In the genomic region with DNA sequence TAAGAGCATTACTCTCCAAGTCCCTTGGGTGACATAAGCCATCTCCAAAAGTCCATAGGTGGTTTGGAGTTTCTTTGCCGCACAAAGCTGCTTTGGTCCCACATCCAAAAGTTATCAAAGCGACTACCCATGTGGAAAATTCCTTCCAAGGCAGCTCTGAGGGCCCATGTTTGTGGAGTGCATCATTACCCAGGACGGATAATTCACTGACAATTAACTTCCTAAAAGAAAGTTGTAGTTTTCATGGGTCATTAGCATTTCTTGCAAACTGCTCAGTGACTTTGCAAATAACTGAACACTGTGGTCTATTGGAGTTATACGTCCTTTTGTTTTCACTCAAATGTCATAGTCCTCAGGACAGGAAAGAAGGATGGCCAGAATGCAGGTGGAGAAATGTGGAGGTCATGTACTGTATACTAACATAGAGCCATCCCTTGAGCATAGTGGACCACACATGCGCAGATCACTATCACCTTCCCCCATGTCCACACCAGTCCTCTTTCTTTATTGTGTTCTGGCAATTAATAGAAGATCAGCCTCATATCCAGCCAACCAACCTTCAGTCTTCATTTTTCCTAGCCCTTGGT, we compare ENCODE assay signal across 25 mouse cellular contexts.
"Had no signal": no experiment of that assay in that cellular context is flagged by ENCODE, and none has a peak within 500 bp of the region (broad histone marks: within the 10 kb centered on the region; RNA-seq: fewer than 3 reads in every experiment).

No protein-coding gene starts in this region.

- H3K27ac ChIP-seq: gastrocnemius, adult 2 months; heart, embryonic 10.5 days; hindbrain, embryonic 10.5 days; hindbrain, embryonic 12.5 days; hindbrain, embryonic 14.5 days; intestine, embryonic 15.5 days; layer of hippocampus, adult 2 months; left cerebral cortex, adult 2 months; limb, embryonic 10.5 days; limb, embryonic 12.5 days; liver, embryonic 13.5 days had no signal

- DNase-seq: gastrocnemius, adult 2 months; gastrocnemius, postnatal 10 days; gastrocnemius, postnatal 25 days; heart, adult 18-20 months; heart, postnatal 10 days; heart, postnatal 4 days; kidney, adult 18-20 months; kidney, adult 8-10 months; kidney, postnatal 4 days; liver; liver, embryonic 13.5 days had no signal

- H3K27me3 ChIP-seq: heart, embryonic 12.5 days; hindbrain, embryonic 12.5 days; intestine, embryonic 15.5 days; limb, embryonic 12.5 days; liver, embryonic 13.5 days had no signal

- H3K36me3 ChIP-seq: heart, embryonic 10.5 days; heart, embryonic 12.5 days; hindbrain, embryonic 10.5 days; hindbrain, embryonic 12.5 days; intestine, embryonic 15.5 days; limb, embryonic 10.5 days; limb, embryonic 12.5 days; liver, embryonic 13.5 days had no signal

- H3K4me1 ChIP-seq: heart, embryonic 10.5 days; heart, embryonic 12.5 days; hindbrain, embryonic 10.5 days; hindbrain, embryonic 12.5 days; intestine, embryonic 15.5 days; limb, embryonic 10.5 days; limb, embryonic 12.5 days; liver, embryonic 13.5 days had no signal

- H3K9ac ChIP-seq: heart, embryonic 12.5 days; hindbrain, embryonic 12.5 days; hindbrain, embryonic 14.5 days; intestine, embryonic 15.5 days; limb, embryonic 12.5 days; liver, embryonic 13.5 days had no signal

- H3K4me3 ChIP-seq: gastrocnemius, adult 2 months; heart, embryonic 10.5 days; heart, embryonic 12.5 days; hindbrain, embryonic 10.5 days; hindbrain, embryonic 12.5 days; intestine, embryonic 15.5 days; layer of hippocampus, adult 2 months; left cerebral cortex, adult 2 months; limb, embryonic 10.5 days; limb, embryonic 12.5 days; liver, embryonic 13.5 days had no signal

- H3K4me2 ChIP-seq: heart, embryonic 12.5 days; hindbrain, embryonic 12.5 days; hindbrain, embryonic 14.5 days; intestine, embryonic 15.5 days; limb, embryonic 12.5 days; liver, embryonic 11.5 days; liver, embryonic 13.5 days had no signal

- ATAC-seq: hindbrain, embryonic 16.5 days; inflammation-experienced regulatory T-cells, adult 6 months; intestine, embryonic 15.5 days; intestine, postnatal 0 days had no signal

- H3K9me3 ChIP-seq: heart, embryonic 10.5 days; heart, embryonic 12.5 days; hindbrain, embryonic 10.5 days; hindbrain, embryonic 12.5 days; intestine, embryonic 15.5 days; limb, embryonic 10.5 days; limb, embryonic 12.5 days; liver, embryonic 13.5 days had no signal
